ENCODE assay signal across 12 mouse cellular contexts in genomic region chr7:101385331-101385733, GRCm38 (mm10). TPM values are rescaled to one million over a fixed set of nuclear protein-coding genes. Genes with fewer than 3 reads are reported as not detected.
DNase-seq lines count a peak whose midpoint lies in the region; ATAC-seq and TF ChIP-seq lines count a peak whose summit lies in the region.
"Had no signal": no experiment of that assay in that cellular context is flagged by ENCODE, and none has a peak within 500 bp of the region (broad histone marks: within the 10 kb centered on the region; RNA-seq: fewer than 3 reads in every experiment).

No protein-coding gene starts in this region.

- TF ChIP-seq CTCF in gastrocnemius, adult 2 months (IDR thresholded peaks at IDR 0.05) = no peak
- TF ChIP-seq CTCF in G1E (IDR thresholded peaks at IDR 0.05; ENCODE audit: low read depth, low read length) = no peak
- no peak for TF ChIP-seq CTCF in intestine, postnatal 0 days (IDR thresholded peaks at IDR 0.05; ENCODE audit: low read depth)

- DNase-seq in gastrocnemius, adult 2 months = no peak
- no peak for DNase-seq in gastrocnemius, postnatal 10 days
- DNase-seq in G1E (ENCODE audit: low spot score) = peak; percentile 70
- no peak for DNase-seq in left cerebral cortex, adult 8-10 months (ENCODE audit: low spot score in 2 of 2)
- no peak for DNase-seq in layer of hippocampus, adult 9-10 months (ENCODE audit: low spot score)

- H3K9me3 ChIP-seq in G1E (replicated peaks) = no peaks in the 10 kb centered on the region
- no peaks in the 10 kb centered on the region for H3K9me3 ChIP-seq in intestine, postnatal 0 days (ENCODE audit: control insufficient read depth)
- H3K9me3 ChIP-seq in lung, embryonic 15.5 days = no peaks in the 10 kb centered on the region
- no peaks in the 10 kb centered on the region for H3K9me3 ChIP-seq in midbrain, embryonic 16.5 days (replicated peaks; ENCODE audit: control insufficient read depth, low read length, poor library complexity, severe bottlenecking)
- H3K9me3 ChIP-seq: embryonic facial prominence, embryonic 12.5 days; limb, embryonic 12.5 days had no signal

- peaks cover 89% of the 10 kb centered on the region for H3K36me3 ChIP-seq in G1E (replicated peaks)
- H3K36me3 ChIP-seq in intestine, postnatal 0 days (ENCODE audit: control insufficient read depth, insufficient read depth) = peaks cover 37% of the 10 kb centered on the region
- H3K36me3 ChIP-seq in lung, embryonic 15.5 days = peaks cover 12% of the 10 kb centered on the region; the same call in 1 of the 2 replicates
- H3K36me3 ChIP-seq in midbrain, embryonic 16.5 days (ENCODE audit: control insufficient read depth, insufficient read depth, low read length) = no peaks in the 10 kb centered on the region
- H3K36me3 ChIP-seq: embryonic facial prominence, embryonic 12.5 days had no signal

- peak; percentile 63; the same call in 1 of the 2 replicates for ATAC-seq in G1E (ENCODE audit: extremely low read depth, insufficient number of reproducible peaks, low FRiP score, poor library complexity, severe bottlenecking)
- no peak for ATAC-seq in intestine, postnatal 0 days
- ATAC-seq in lung, embryonic 15.5 days (ENCODE audit: borderline replicate concordance, extremely low read depth, low FRiP score, low TSS enrichment) = peak; percentile 67
- no peak for ATAC-seq in midbrain, embryonic 16.5 days

- peak overlapping the region; percentile 38; the same call in 1 of the 2 replicates for H3K4me2 ChIP-seq in intestine, postnatal 0 days (replicated peaks; ENCODE audit: low read depth)
- H3K4me2 ChIP-seq in lung, embryonic 15.5 days = peak overlapping the region; percentile 46
- H3K4me2 ChIP-seq in midbrain, embryonic 16.5 days (ENCODE audit: low read length) = no peak overlapping the region
- H3K4me2 ChIP-seq: embryonic facial prominence, embryonic 12.5 days; limb, embryonic 12.5 days had no signal

- H3K9ac ChIP-seq in intestine, postnatal 0 days (ENCODE audit: low read depth, low read length) = 0 out of 2 replicates have a peak overlapping the region, but pooled peaks have one; percentile 22
- H3K9ac ChIP-seq in lung, embryonic 15.5 days = no peak overlapping the region
- no peak overlapping the region for H3K9ac ChIP-seq in midbrain, embryonic 16.5 days (ENCODE audit: low read depth, low read length)
- H3K9ac ChIP-seq: embryonic facial prominence, embryonic 12.5 days; limb, embryonic 12.5 days had no signal

- peaks cover 55% of the 10 kb centered on the region for H3K4me1 ChIP-seq in G1E (ENCODE audit: insufficient read depth, low read depth, low read length)
- no peaks in the 10 kb centered on the region for H3K4me1 ChIP-seq in intestine, postnatal 0 days (replicated peaks; ENCODE audit: control insufficient read depth, insufficient read depth, low read length)
- H3K4me1 ChIP-seq in lung, embryonic 15.5 days = peaks cover 44% of the 10 kb centered on the region
- no peaks in the 10 kb centered on the region for H3K4me1 ChIP-seq in midbrain, embryonic 16.5 days (ENCODE audit: control insufficient read depth, insufficient read depth, low read length)

- peak overlapping the region; percentile 57 for H3K27ac ChIP-seq in gastrocnemius, adult 2 months
- no peak overlapping the region for H3K27ac ChIP-seq in intestine, postnatal 0 days (ENCODE audit: low read depth, low read length)
- peak overlapping the region; percentile 89 for H3K27ac ChIP-seq in lung, embryonic 15.5 days
- no peak overlapping the region for H3K27ac ChIP-seq in midbrain, embryonic 16.5 days (ENCODE audit: low read length)
- H3K27ac ChIP-seq: embryonic facial prominence, embryonic 12.5 days; limb, embryonic 12.5 days had no signal

- 13% methylated on average over 6 of the region's 6 CpGs for WGBS in intestine, postnatal 0 days
- WGBS in lung, embryonic 15.5 days = 11% methylated on average over 6 of the region's 6 CpGs
- 49% methylated on average over 6 of the region's 6 CpGs for WGBS in midbrain, embryonic 16.5 days

- peak overlapping the region; percentile 32 for H3K4me3 ChIP-seq in gastrocnemius, adult 2 months
- peak overlapping the region; percentile 22; the same call in 1 of the 2 replicates for H3K4me3 ChIP-seq in G1E (ENCODE audit: low read depth, low read length)
- H3K4me3 ChIP-seq in intestine, postnatal 0 days (ENCODE audit: low read depth, low read length) = no peak overlapping the region
- peak overlapping the region; percentile 11; the same call in 1 of the 2 replicates for H3K4me3 ChIP-seq in lung, embryonic 15.5 days
- no peak overlapping the region for H3K4me3 ChIP-seq in midbrain, embryonic 16.5 days (ENCODE audit: low read depth, low read length)
- H3K4me3 ChIP-seq: embryonic facial prominence, embryonic 12.5 days; limb, embryonic 12.5 days had no signal

- intact Hi-C loops in gastrocnemius, adult 2 months (cut with DNase I) = no loop called here

- H3K27me3 ChIP-seq in G1E (ENCODE audit: insufficient read depth, low read length) = no peaks in the 10 kb centered on the region
- H3K27me3 ChIP-seq in intestine, postnatal 0 days (replicated peaks; ENCODE audit: control insufficient read depth, insufficient read depth, low read length) = no peaks in the 10 kb centered on the region
- no peaks in the 10 kb centered on the region for H3K27me3 ChIP-seq in lung, embryonic 15.5 days
- H3K27me3 ChIP-seq in midbrain, embryonic 16.5 days (ENCODE audit: control insufficient read depth, insufficient read depth, low read depth, low read length) = no peaks in the 10 kb centered on the region
- H3K27me3 ChIP-seq: embryonic facial prominence, embryonic 12.5 days; limb, embryonic 12.5 days had no signal

RNA-seq across cellular contexts. Expression of gene Gm45837, which starts 25.4 kb away (rescaled TPM):
- total RNA-seq in gastrocnemius, adult 2 months (2021) = not detected
- total RNA-seq in gastrocnemius, postnatal 10 days (2021) = 1 to 10 TPM in 1 of 2 experiments, not detected in 1; 4.7 TPM
- total RNA-seq in G1E (2014; fragmentation: Nextera tagmentation) = not detected in 2 replicates
- not detected in 2 replicates for total RNA-seq in G1E (2017)
- 0.02 and 0.03 TPM in 2 replicates for polyA plus RNA-seq in G1E (2012)
- not detected in 2 replicates for polyA plus RNA-seq in intestine, postnatal 0 days (2015; fragmentation: Nextera tagmentation; extraction: Ambion mirVana)
- 10.3 TPM in 1 of 2 replicates, not detected in the other for polyA plus RNA-seq in lung, embryonic 15.5 days (2015; fragmentation: Nextera tagmentation; extraction: Ambion mirVana)
- 1 to 10 TPM in 2 of 4 experiments, not detected in 2; 1.2 to 1.6 TPM for total RNA-seq in left cerebral cortex, adult 8-10 months (2022)
- 0.65 and 0.69 TPM in 2 replicates for polyA plus RNA-seq in midbrain, embryonic 16.5 days (2015; fragmentation: Nextera tagmentation; extraction: Ambion mirVana)
- total RNA-seq: heart, postnatal 14 days had no signal
- polyA plus RNA-seq: embryonic facial prominence, embryonic 12.5 days; limb, embryonic 12.5 days; testis, adult 2 months had no signal

RNA-seq across cellular contexts. Expression of gene Pde2a, which starts 36.2 kb away (rescaled TPM):
- 10 to 100 TPM; 21.2 to 28.5 TPM for total RNA-seq in gastrocnemius, adult 2 months (2021)
- total RNA-seq in gastrocnemius, postnatal 10 days (2021) = 10 to 100 TPM; 48.2 to 48.4 TPM
- not detected in 2 replicates for total RNA-seq in G1E (2014; fragmentation: Nextera tagmentation)
- total RNA-seq in G1E (2017) = 0.12 and 0.55 TPM in 2 replicates
- polyA plus RNA-seq in G1E (2012) = not detected in 2 replicates
- 11.1 and 11.2 TPM in 2 replicates for polyA plus RNA-seq in intestine, postnatal 0 days (2015; fragmentation: Nextera tagmentation; extraction: Ambion mirVana)
- polyA plus RNA-seq in lung, embryonic 15.5 days (2015; fragmentation: Nextera tagmentation; extraction: Ambion mirVana) = 16.9 and 26.7 TPM in 2 replicates
- 100 to 1,000 TPM; 370 to 394 (median 377) TPM for total RNA-seq in left cerebral cortex, adult 8-10 months (2022)
- polyA plus RNA-seq in midbrain, embryonic 16.5 days (2015; fragmentation: Nextera tagmentation; extraction: Ambion mirVana) = 31.6 and 35.5 TPM in 2 replicates

RNA-seq across cellular contexts. Expression of gene Arap1, which starts 37.5 kb away (rescaled TPM):
- total RNA-seq in gastrocnemius, adult 2 months (2021) = 10 to 100 TPM; 19.9 to 30.6 TPM
- total RNA-seq in gastrocnemius, postnatal 10 days (2021) = 10 to 100 TPM; 23.1 to 32.4 TPM
- total RNA-seq in G1E (2014; fragmentation: Nextera tagmentation) (39.7 and 67.6 TPM in 2 replicates), G1E (2017) (102 and 115 TPM in 2 replicates)
- 55.1 and 62.0 TPM in 2 replicates for polyA plus RNA-seq in G1E (2012)
- 31.2 and 35.3 TPM in 2 replicates for polyA plus RNA-seq in intestine, postnatal 0 days (2015; fragmentation: Nextera tagmentation; extraction: Ambion mirVana)
- 105 and 109 TPM in 2 replicates for polyA plus RNA-seq in lung, embryonic 15.5 days (2015; fragmentation: Nextera tagmentation; extraction: Ambion mirVana)
- 10 to 100 TPM; 19.6 to 32.5 (median 25.3) TPM for total RNA-seq in left cerebral cortex, adult 8-10 months (2022)
- polyA plus RNA-seq in midbrain, embryonic 16.5 days (2015; fragmentation: Nextera tagmentation; extraction: Ambion mirVana) = 8.8 and 11.4 TPM in 2 replicates

Comparison
In these comparisons a context has a peak if more than half of its experiments do, and no peak if none do; other contexts are left out.
1. H3K27ac ChIP-seq: peak in gastrocnemius, adult 2 months (single experiment) and lung, embryonic 15.5 days (single experiment); none in intestine, postnatal 0 days (single experiment) and midbrain, embryonic 16.5 days (single experiment).
2. H3K4me3 ChIP-seq: peak in gastrocnemius, adult 2 months (single experiment), G1E (single experiment) and lung, embryonic 15.5 days (single experiment); none in intestine, postnatal 0 days (single experiment) and midbrain, embryonic 16.5 days (single experiment).
3. ATAC-seq: peak in G1E (single experiment) and lung, embryonic 15.5 days (single experiment); none in intestine, postnatal 0 days (single experiment) and midbrain, embryonic 16.5 days (single experiment).
4. RNA of gene Pde2a, which starts 36.2 kb away (total RNA-seq): 370 to 394 TPM in left cerebral cortex, adult 8-10 months, 48.2 to 48.4 TPM in gastrocnemius, postnatal 10 days and 21.2 to 28.5 TPM in gastrocnemius, adult 2 months; 0.12 to 0.55 TPM in G1E; every median in the first group is over 10 times any median in the second.